Mouse (Mus musculus) midbrain, postnatal 0 days (tissue): Measurements from ENCODE around the gene Casz1. TPM values are rescaled to one million over a fixed set of nuclear protein-coding genes. Genes with fewer than 3 reads are reported as not detected.

Experiments
- ATAC-seq: fragments of 200-750 bp; cut with Nextera tagmentation; 2 replicates; pipeline ENCODE4 v1.8.0; 2017; ENCODE audit warnings: moderate number of reproducible peaks, mild to moderate bottlenecking, moderate TSS enrichment, moderate library complexity; ENCODE audit not compliant: low FRiP score
- DNase-seq: peaks from one replicate; pipeline ENCODE4 v3.0.0-alpha.2; 2015; ENCODE audit warnings: low spot score
- H3K27ac ChIP-seq: fragments of 300-500 bp; sonication (generic); 2 replicates; pipeline ENCODE4 v1.5.1; 2014; ENCODE audit warnings: low read depth, mild to moderate bottlenecking, low read length, mixed read lengths
- H3K27me3 ChIP-seq: fragments of 300-500 bp; sonication (generic); 2 replicates; pipeline ENCODE4 v1.6.1; 2014; ENCODE audit warnings: low read length, control low read depth, mixed read lengths; ENCODE audit not compliant: insufficient read depth
- H3K36me3 ChIP-seq: fragments of 300-500 bp; sonication (generic); 2 replicates; pipeline ENCODE4 v1.6.1; 2014; ENCODE audit warnings: low read length, control low read depth, mixed read lengths; ENCODE audit not compliant: insufficient read depth
- H3K4me1 ChIP-seq: fragments of 300-500 bp; sonication (generic); 2 replicates; pipeline ENCODE4 v1.6.1; 2014; ENCODE audit warnings: mild to moderate bottlenecking, control low read depth, antibody characterized with exemption, low read length, mixed read lengths; ENCODE audit not compliant: insufficient read depth
- H3K4me2 ChIP-seq: fragments of 300-500 bp; sonication (generic); 2 replicates; pipeline ENCODE4 v1.6.1; 2014; ENCODE audit warnings: low read depth, mild to moderate bottlenecking, low read length, mixed read lengths; ENCODE audit not compliant: poor library complexity, severe bottlenecking
- H3K4me3 ChIP-seq: fragments of 300-500 bp; sonication (generic); 2 replicates; pipeline ENCODE4 v1.5.1; 2014; ENCODE audit warnings: low read depth, mild to moderate bottlenecking, low read length, moderate library complexity
- H3K9ac ChIP-seq: fragments of 300-500 bp; sonication (generic); replicated peaks from 2 replicates; pipeline ENCODE4 v1.6.1; 2014; ENCODE audit warnings: mild to moderate bottlenecking, low read length, moderate library complexity, mixed read lengths; ENCODE audit not compliant: poor library complexity, severe bottlenecking
- H3K9me3 ChIP-seq: fragments of 300-500 bp; sonication (generic); 2 replicates; pipeline ENCODE4 v1.6.1; 2016; ENCODE audit warnings: low read length, control low read depth
- CTCF ChIP-seq: IDR thresholded peaks from 2 replicates; pipeline ENCODE4 v1.5.1; 2016; ENCODE audit warnings: antibody characterized with exemption, mild to moderate bottlenecking
- WGBS: fragments of 180-500 bp; shearing (Covaris S2); extraction: QIAGEN DNeasy Blood & Tissue Kit; methylation state at CpG from one replicate; pipeline ENCODE4 v1.1.7; 2014; 5-methylcytosine and 5-hydroxymethylcytosine counted together
- polyA plus RNA-seq: library from polyadenylated mRNA; unstranded; fragments of >200 nt; fragmentation: Nextera tagmentation; extraction: Ambion mirVana; gene quantifications from 2 replicates; pipeline ENCODE4 v1.2.1, GENCODE M21; 2015
- total RNA-seq: library from RNA; depleted of rRNA; stranded (reverse); fragments of >200 nt; gene quantifications from 2 replicates; pipeline ENCODE4 v1.2.3, GENCODE M21; 2014

The Casz1 gene
- total and polyA plus RNA-seq, 2 experiments from 2014 or later = 2.0 to 3.7 TPM

- Histone ChIP-seq H3K4me3 (no peak overlapping the region), H3K4me1 (no peaks in the 10 kb centered on the region), H3K27me3 (peaks cover 37% of the 10 kb centered on the region), H3K9me3 (no peaks in the 10 kb centered on the region), H3K9ac (no peak overlapping the region), H3K27ac (no peak overlapping the region), H3K36me3 (no peaks in the 10 kb centered on the region), H3K4me2 (no peak overlapping the region)
- TF ChIP-seq CTCF = no peak
- ATAC-seq = no peak
- WGBS = 92% methylated on average over 4 of the region's 4 CpGs
- no peak for DNase-seq
These were observed 66.3 kb downstream of the Casz1 start for GRCm38 (mm10) chr4:148870496-148870895.

GRCm38 (mm10) chr4:148871751-148872334, 67.6 kb downstream of the Casz1 start:
- Histone ChIP-seq H3K27ac (no peak overlapping the region), H3K9me3 (no peaks in the 10 kb centered on the region), H3K36me3 (no peaks in the 10 kb centered on the region), H3K4me3 (no peak overlapping the region), H3K4me1 (no peaks in the 10 kb centered on the region), H3K27me3 (peaks cover 33% of the 10 kb centered on the region; the same call in 1 of the 2 replicates), H3K9ac (no peak overlapping the region), H3K4me2 (no peak overlapping the region)
- TF ChIP-seq CTCF = no peak
- WGBS = 28% methylated on average over 10 of the region's 10 CpGs
- DNase-seq (peak; percentile 85), ATAC-seq (0 out of 2 replicates have a peak, but pooled peaks have one; percentile 53)

DNA sequence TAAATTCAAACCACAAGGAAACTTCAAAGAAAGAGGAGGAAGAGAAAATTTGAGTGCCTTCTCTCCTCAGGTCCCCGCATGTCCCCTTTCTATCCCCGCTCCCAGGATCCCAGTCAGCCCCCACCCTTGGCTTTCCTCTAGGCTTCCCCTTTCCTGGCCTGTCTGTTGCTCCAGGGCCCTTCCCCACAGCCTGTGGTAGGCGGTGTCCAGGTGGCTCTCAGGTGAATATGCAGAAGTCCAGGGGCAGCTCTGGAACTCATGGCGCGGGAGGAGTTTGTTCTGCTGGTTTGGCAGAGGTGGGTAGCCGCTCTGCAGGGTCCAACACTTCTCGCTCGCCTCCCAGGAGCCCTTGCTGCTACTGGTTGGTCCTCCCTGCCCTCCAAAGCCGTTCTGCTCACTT, 68.1 kb downstream of the Casz1 start:
- no peaks in the 10 kb centered on the region for H3K4me1 ChIP-seq
- DNase-seq (no peak), ATAC-seq (no peak)
- no peak overlapping the region for H3K9ac ChIP-seq
- no peaks in the 10 kb centered on the region for H3K36me3 ChIP-seq
- H3K4me2 ChIP-seq = no peak overlapping the region
- no peak for TF ChIP-seq CTCF
- no peak overlapping the region for H3K27ac ChIP-seq
- 77% methylated on average over 9 of the region's 9 CpGs for WGBS
- no peak overlapping the region for H3K4me3 ChIP-seq
- no peaks in the 10 kb centered on the region for H3K9me3 ChIP-seq
- H3K27me3 ChIP-seq = peaks cover 36% of the 10 kb centered on the region; the same call in 1 of the 2 replicates

- 77% methylated on average over 12 of the region's 12 CpGs for WGBS
These were observed 68.6 kb downstream of the Casz1 start for GRCm38 (mm10) chr4:148872783-148873182.

DNA sequence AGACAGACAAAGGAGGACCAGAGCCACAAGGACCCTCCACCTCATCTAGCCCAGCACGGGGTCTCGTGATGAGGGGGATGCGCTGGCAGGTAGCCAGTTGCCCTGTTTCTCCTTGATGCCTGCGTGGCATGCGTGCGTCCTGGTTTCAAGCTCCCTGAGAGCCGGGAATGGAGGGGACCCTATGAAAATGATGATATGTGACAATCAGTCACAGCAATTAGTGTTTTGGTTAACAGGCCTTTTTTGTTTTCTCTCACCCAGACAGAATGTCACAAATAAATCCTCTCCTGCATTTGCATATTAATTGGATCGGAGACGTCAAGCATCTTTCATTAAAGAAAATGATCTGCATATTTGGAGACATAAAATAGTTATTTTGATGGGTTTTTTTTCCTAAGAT, 71.9 kb downstream of the Casz1 start:
- DNase-seq (no peak), ATAC-seq (no peak)
- H3K4me1 ChIP-seq = no peaks in the 10 kb centered on the region
- H3K9me3 ChIP-seq = no peaks in the 10 kb centered on the region
- H3K4me2 ChIP-seq = no peak overlapping the region
- WGBS = 61% methylated on average over 9 of the region's 9 CpGs
- H3K27me3 ChIP-seq = peaks cover 48% of the 10 kb centered on the region
- no peak overlapping the region for H3K4me3 ChIP-seq
- no peaks in the 10 kb centered on the region for H3K36me3 ChIP-seq
- no peak overlapping the region for H3K9ac ChIP-seq
- TF ChIP-seq CTCF = no peak
- no peak overlapping the region for H3K27ac ChIP-seq

More at GRCm38 (mm10) chr4:148872783-148873182, 68.6 kb downstream of the Casz1 start:
- Histone ChIP-seq H3K4me3 (no peak overlapping the region), H3K4me2 (no peak overlapping the region), H3K36me3 (no peaks in the 10 kb centered on the region), H3K27me3 (peaks cover 36% of the 10 kb centered on the region; the same call in 1 of the 2 replicates), H3K9me3 (no peaks in the 10 kb centered on the region), H3K4me1 (no peaks in the 10 kb centered on the region), H3K27ac (no peak overlapping the region), H3K9ac (no peak overlapping the region)
- no peak for TF ChIP-seq CTCF
- DNase-seq (no peak), ATAC-seq (no peak)

GRCm38 (mm10) chr4:148876867-148877266, 72.6 kb downstream of the Casz1 start:
- WGBS = 88% methylated on average over 8 of the region's 8 CpGs
- Histone ChIP-seq H3K4me3 (no peak overlapping the region), H3K36me3 (no peaks in the 10 kb centered on the region), H3K9me3 (no peaks in the 10 kb centered on the region), H3K4me2 (no peak overlapping the region), H3K4me1 (no peaks in the 10 kb centered on the region), H3K27ac (no peak overlapping the region), H3K27me3 (peaks cover 46% of the 10 kb centered on the region), H3K9ac (no peak overlapping the region)
- ATAC-seq (no peak), DNase-seq (no peak)
- no peak for TF ChIP-seq CTCF
